ENCODE assay signal across 18 mouse cellular contexts in the genomic region with DNA sequence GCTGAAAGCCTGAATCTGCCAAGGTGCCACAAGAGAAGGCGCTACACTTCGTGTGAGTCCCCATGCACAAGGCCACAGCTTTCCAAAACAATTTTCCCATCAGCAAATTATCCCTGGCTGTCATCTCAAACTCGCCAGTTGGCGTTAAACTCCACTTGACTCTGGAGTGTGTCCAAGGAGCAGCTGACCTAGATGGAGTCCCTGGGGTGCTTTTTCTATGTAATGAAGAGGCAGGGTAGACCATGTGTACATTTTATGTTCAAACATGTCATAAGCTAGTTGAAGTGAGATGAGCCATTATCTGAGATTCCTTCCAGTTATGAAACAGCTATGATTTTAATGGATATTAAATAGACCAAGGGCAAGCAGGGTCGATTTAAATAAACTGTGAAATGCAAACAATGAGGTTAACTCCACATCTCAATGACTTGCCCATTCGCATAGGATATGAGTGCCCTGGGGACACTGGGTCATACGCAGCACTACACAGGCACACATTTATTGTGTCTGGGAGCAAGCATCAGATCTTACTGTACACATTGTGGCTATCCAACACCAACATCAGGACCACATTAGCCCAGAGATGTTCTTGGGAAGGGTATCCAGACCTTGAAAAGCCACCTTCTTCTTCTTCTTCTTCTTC. TPM values are rescaled to one million over a fixed set of nuclear protein-coding genes. Genes with fewer than 3 reads are reported as not detected.
DNase-seq lines count a peak whose midpoint lies in the region; ATAC-seq and TF ChIP-seq lines count a peak whose summit lies in the region.
"Had no signal": no experiment of that assay in that cellular context is flagged by ENCODE, and none has a peak within 500 bp of the region (broad histone marks: within the 10 kb centered on the region; RNA-seq: fewer than 3 reads in every experiment).

No protein-coding gene starts in this region.

- H3K27me3 ChIP-seq in hindbrain, postnatal 0 days (ENCODE audit: insufficient read depth, low read length), result no peaks in the 10 kb centered on the region
- H3K27me3 ChIP-seq in hindbrain, embryonic 10.5 days (ENCODE audit: insufficient read depth, poor library complexity, severe bottlenecking), result no peaks in the 10 kb centered on the region
- H3K27me3 ChIP-seq in cerebellum, adult 2 months (ENCODE audit: control insufficient read depth, insufficient read depth, low read length), result no peaks in the 10 kb centered on the region
- H3K27me3 ChIP-seq: embryonic facial prominence, embryonic 12.5 days; forebrain, embryonic 15.5 days; limb, embryonic 15.5 days; midbrain, embryonic 13.5 days had no signal

- no peak overlapping the region for H3K9ac ChIP-seq in hindbrain, postnatal 0 days (replicated peaks; ENCODE audit: low read length)
- H3K9ac ChIP-seq: embryonic facial prominence, embryonic 12.5 days; forebrain, embryonic 15.5 days; limb, embryonic 15.5 days; midbrain, embryonic 13.5 days had no signal

- no peak overlapping the region for H3K4me3 ChIP-seq in hindbrain, postnatal 0 days (ENCODE audit: low read length)
- H3K4me3 ChIP-seq in hindbrain, embryonic 10.5 days, result no peak overlapping the region
- no peak overlapping the region for H3K4me3 ChIP-seq in cerebellum, adult 2 months (replicated peaks; ENCODE audit: insufficient read depth, low read depth, low read length)
- H3K4me3 ChIP-seq: embryonic facial prominence, embryonic 12.5 days; forebrain, embryonic 15.5 days; heart, embryonic 10.5 days; limb, embryonic 15.5 days; midbrain, embryonic 13.5 days had no signal

- WGBS in hindbrain, postnatal 0 days, result 30% methylated on average over 7 of the region's 7 CpGs
- WGBS in hindbrain, embryonic 10.5 days, result 69% methylated on average over 7 of the region's 7 CpGs
- WGBS in cerebellum, adult 2 months, result 22% methylated on average over 7 of the region's 7 CpGs

- no peak overlapping the region for H3K4me2 ChIP-seq in hindbrain, postnatal 0 days (ENCODE audit: low read depth, low read length)
- H3K4me2 ChIP-seq: embryonic facial prominence, embryonic 12.5 days; forebrain, embryonic 15.5 days; limb, embryonic 15.5 days; midbrain, embryonic 13.5 days had no signal

- H3K27ac ChIP-seq in hindbrain, postnatal 0 days, result no peak overlapping the region
- H3K27ac ChIP-seq in hindbrain, embryonic 10.5 days, result no peak overlapping the region
- peak overlapping the region; percentile 54 for H3K27ac ChIP-seq in cerebellum, adult 2 months (ENCODE audit: insufficient read depth, low read length)
- H3K27ac ChIP-seq: embryonic facial prominence, embryonic 12.5 days; forebrain, embryonic 15.5 days; heart, embryonic 10.5 days; limb, embryonic 15.5 days; macrophage; midbrain, embryonic 13.5 days had no signal

- peak; percentile 79 for DNase-seq in hindbrain, postnatal 0 days (ENCODE audit: low spot score)
- no peak for DNase-seq in hindbrain, embryonic 10.5 days (ENCODE audit: low spot score)
- peak; percentile 31 for DNase-seq in lung, postnatal 10 days
- no peak for DNase-seq in lung, postnatal 25 days (ENCODE audit: low spot score)
- peak; percentile 65 to 81 for DNase-seq in cerebellum, adult 2 months
- DNase-seq in lung, postnatal 4 days, result peak; percentile 14 to 60
- DNase-seq in neural tube, embryonic 10.5 days (ENCODE audit: extremely low spot score, low spot score), result no peak
- DNase-seq: adrenal gland, adult 8-10 months; heart, postnatal 14 days; kidney, adult 18-20 months; kidney, postnatal 10 days; layer of hippocampus, adult 9-11 months had no signal

- TF ChIP-seq POLR2A in cerebellum, adult 2 months (IDR thresholded peaks at IDR 0.05; ENCODE audit: borderline replicate concordance, insufficient read depth, low read length), result no peak

- no peaks in the 10 kb centered on the region for H3K9me3 ChIP-seq in hindbrain, postnatal 0 days (ENCODE audit: low read length)
- no peaks in the 10 kb centered on the region for H3K9me3 ChIP-seq in hindbrain, embryonic 10.5 days
- H3K9me3 ChIP-seq: embryonic facial prominence, embryonic 12.5 days; forebrain, embryonic 15.5 days; heart, embryonic 10.5 days; limb, embryonic 15.5 days; midbrain, embryonic 13.5 days had no signal

- TF ChIP-seq CTCF in hindbrain, postnatal 0 days (IDR thresholded peaks at IDR 0.05; ENCODE audit: low read depth), result 0 out of 2 replicates have a peak, but pooled peaks have one; percentile 15
- TF ChIP-seq CTCF in cerebellum, adult 2 months (IDR thresholded peaks at IDR 0.05; ENCODE audit: borderline replicate concordance, insufficient read depth, low read depth, low read length), result no peak

- peaks cover 20% of the 10 kb centered on the region for H3K4me1 ChIP-seq in hindbrain, postnatal 0 days (ENCODE audit: insufficient read depth, low read length)
- peaks cover 39% of the 10 kb centered on the region for H3K4me1 ChIP-seq in hindbrain, embryonic 10.5 days (replicated peaks)
- peaks cover 27% of the 10 kb centered on the region for H3K4me1 ChIP-seq in cerebellum, adult 2 months (ENCODE audit: control insufficient read depth, insufficient read depth, low read length)

- no peaks in the 10 kb centered on the region for H3K36me3 ChIP-seq in hindbrain, postnatal 0 days (ENCODE audit: insufficient read depth, low read length)
- no peaks in the 10 kb centered on the region for H3K36me3 ChIP-seq in hindbrain, embryonic 10.5 days
- H3K36me3 ChIP-seq: embryonic facial prominence, embryonic 12.5 days; forebrain, embryonic 15.5 days; heart, embryonic 10.5 days; limb, embryonic 15.5 days; midbrain, embryonic 13.5 days had no signal

- no peak for ATAC-seq in hindbrain, postnatal 0 days
- ATAC-seq: forebrain, embryonic 15.5 days; midbrain, embryonic 13.5 days had no signal

RNA-seq across cellular contexts. Expression of gene Sfswap, which starts 51.0 kb away (rescaled TPM):
- 90.7 and 97.3 TPM in 2 replicates for total RNA-seq in hindbrain, postnatal 0 days (2014; rRNA removed)
- 44.3 and 48.9 TPM in 2 replicates for polyA plus RNA-seq in hindbrain, postnatal 0 days (2015; fragmentation: Nextera tagmentation; extraction: Ambion mirVana)
- polyA plus RNA-seq in hindbrain, embryonic 10.5 days (2016; fragmentation: Nextera tagmentation; extraction: Ambion mirVana), result 39.8 and 46.3 TPM in 2 replicates
- polyA plus RNA-seq in cerebellum, adult 2 months (2012; rRNA removed), result 191 and 194 TPM in 2 replicates

Comparison
In these comparisons a context has a peak if more than half of its experiments do, and no peak if none do; other contexts are left out.
1. DNase-seq: peak in hindbrain, postnatal 0 days (single experiment), lung, postnatal 10 days (single experiment), cerebellum, adult 2 months (2 of 2) and lung, postnatal 4 days (2 of 2); none in hindbrain, embryonic 10.5 days (single experiment), lung, postnatal 25 days (single experiment) and neural tube, embryonic 10.5 days (single experiment).